Mouse (Mus musculus): ENCODE measurements around the gene Zdhhc4. TPM values are rescaled to one million over a fixed set of nuclear protein-coding genes. Genes with fewer than 3 reads are reported as not detected.

The Zdhhc4 gene
- polyA plus RNA-seq, 1 experiment from 2014 or later, result 71.9 TPM

DNA sequence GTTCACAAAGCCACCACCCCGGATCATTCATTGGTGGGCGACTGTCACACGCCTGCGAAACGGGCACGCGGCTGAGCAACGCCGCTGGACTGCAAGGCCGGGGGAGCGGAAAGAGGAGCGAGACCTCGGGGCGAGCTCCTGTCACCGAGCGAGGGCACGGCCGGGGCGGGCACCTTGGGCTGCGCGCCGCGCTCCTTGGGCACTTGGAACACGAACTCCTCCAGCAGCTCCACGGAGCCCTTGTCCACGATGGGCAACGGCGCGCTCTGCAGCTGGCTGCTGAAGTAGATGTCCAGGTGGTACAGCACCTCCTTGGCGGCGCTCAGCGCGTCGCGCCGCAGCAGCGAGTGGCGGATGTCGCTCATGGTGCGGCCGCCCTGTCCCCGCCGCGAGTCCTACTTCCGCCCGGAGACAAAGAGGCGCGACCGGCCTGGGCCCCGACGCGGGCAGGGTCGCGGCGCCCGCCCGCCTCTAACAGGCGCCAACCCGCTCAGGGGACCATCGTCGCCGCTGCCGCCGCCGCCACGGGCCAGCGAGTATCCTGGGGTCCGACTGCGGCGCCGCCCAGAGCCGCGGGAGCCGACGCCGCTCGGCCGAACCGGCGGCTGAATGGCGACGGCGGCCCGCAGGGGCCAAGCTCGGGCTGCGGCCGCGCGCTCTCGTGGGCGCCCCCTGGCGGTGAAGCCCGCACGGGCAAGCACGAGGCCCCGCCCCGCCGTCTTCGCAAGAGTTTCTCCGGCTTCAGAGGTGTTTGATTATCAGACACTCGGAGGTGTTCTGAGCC lies 14.1 kb downstream of the Zdhhc4 start, which contains the start of gene E130309D02Rik:
Gene E130309D02Rik (minus strand): TSS at position 631 of the 784 bp plus-strand sequence.
- H3K4me2 ChIP-seq (ENCODE audit: low read depth, low read length, severe bottlenecking), result peak within 1 kb of the TSS; percentile 67
- no peaks in the 10 kb centered on the region for H3K9me3 ChIP-seq (ENCODE audit: control insufficient read depth, low read length)
- DNase-seq (ENCODE audit: low spot score), result peak; percentile 96
- peak within 1 kb of the TSS; percentile 85 for H3K4me3 ChIP-seq (ENCODE audit: low read depth, low read length)
- peaks cover 7% of the 10 kb centered on the region; the same call in 1 of the 2 replicates for H3K36me3 ChIP-seq (ENCODE audit: control insufficient read depth, insufficient read depth, low read length)
- H3K27ac ChIP-seq (ENCODE audit: low read depth, low read length), result peak within 1 kb of the TSS; percentile 92
- no peaks in the 10 kb centered on the region for H3K27me3 ChIP-seq (ENCODE audit: control insufficient read depth, insufficient read depth, low read length)
- peak; percentile 86 for ATAC-seq (replicated peaks; ENCODE audit: low FRiP score)
- peaks cover 8% of the 10 kb centered on the region for H3K4me1 ChIP-seq (replicated peaks; ENCODE audit: control insufficient read depth, insufficient read depth, low read length)
- H3K9ac ChIP-seq (ENCODE audit: low read length), result peak within 1 kb of the TSS; percentile 97
- under 1% methylated on average over 91 of the region's 101 CpGs for WGBS

DNA sequence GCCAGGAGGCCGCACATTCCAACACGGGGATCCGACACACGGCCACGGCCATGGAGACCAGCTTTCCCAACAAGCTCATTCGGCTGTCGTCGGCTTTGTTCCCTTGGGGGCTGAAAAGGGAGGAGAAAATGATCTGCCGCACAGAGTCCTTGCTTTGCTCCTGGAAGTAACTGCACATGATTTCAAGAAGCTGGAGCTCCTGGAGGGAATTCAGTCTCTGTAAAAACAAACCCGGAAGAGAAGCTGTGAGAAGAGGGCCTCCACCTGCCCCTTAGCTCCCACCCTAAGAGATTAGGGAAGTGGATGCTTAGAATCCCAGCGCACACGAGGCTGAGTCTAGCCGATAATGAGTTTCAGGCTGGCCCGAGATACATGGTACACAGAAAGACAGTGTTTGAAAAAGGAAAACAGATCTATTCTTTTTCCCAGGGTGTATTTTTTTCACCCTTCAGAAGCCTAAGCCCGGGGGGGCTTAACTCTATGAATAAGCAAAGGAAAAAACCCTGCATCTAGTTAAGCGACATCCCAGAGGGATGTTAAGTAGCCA lies 14.8 kb downstream of the Zdhhc4 start:
- H3K36me3 ChIP-seq (ENCODE audit: control insufficient read depth, insufficient read depth, low read length), result peaks cover 7% of the 10 kb centered on the region; the same call in 1 of the 2 replicates
- no peaks in the 10 kb centered on the region for H3K9me3 ChIP-seq (ENCODE audit: control insufficient read depth, low read length)
- H3K4me1 ChIP-seq (replicated peaks; ENCODE audit: control insufficient read depth, insufficient read depth, low read length), result peaks cover 8% of the 10 kb centered on the region
- 3% methylated on average over 16 of the region's 16 CpGs for WGBS
- no peaks in the 10 kb centered on the region for H3K27me3 ChIP-seq (ENCODE audit: control insufficient read depth, insufficient read depth, low read length)
- peak; percentile 57 for DNase-seq (ENCODE audit: low spot score)
- H3K4me3 ChIP-seq (ENCODE audit: low read depth, low read length), result peak overlapping the region; percentile 85
- H3K27ac ChIP-seq (ENCODE audit: low read depth, low read length), result peak overlapping the region; percentile 92
- H3K4me2 ChIP-seq (ENCODE audit: low read depth, low read length, severe bottlenecking), result peak overlapping the region; percentile 67
- peak overlapping the region; percentile 97 for H3K9ac ChIP-seq (ENCODE audit: low read length)
- ATAC-seq (replicated peaks; ENCODE audit: low FRiP score), result 0 out of 2 replicates have a peak, but pooled peaks have one; percentile 22

DNA sequence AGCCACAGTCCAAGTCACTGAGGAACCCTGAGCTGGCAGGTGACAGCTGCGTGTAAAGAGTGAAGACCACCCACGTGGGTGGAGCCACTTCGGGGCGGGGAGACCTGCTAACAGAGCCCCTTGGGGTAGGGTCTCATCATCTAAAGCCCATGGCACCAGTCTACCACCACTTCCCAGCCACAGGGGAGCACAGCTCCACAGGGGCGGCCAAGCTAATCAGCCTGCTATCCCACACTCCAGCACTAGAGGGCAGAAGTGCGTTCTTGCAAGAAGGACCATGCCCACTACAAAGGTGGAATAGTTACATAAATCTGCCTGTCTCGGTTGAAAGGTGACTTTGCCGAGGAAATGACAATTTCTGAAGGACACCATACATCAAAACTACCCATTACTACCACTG lies 17.2 kb downstream of the Zdhhc4 start:
- ATAC-seq (replicated peaks; ENCODE audit: low FRiP score), result no peak

DNA sequence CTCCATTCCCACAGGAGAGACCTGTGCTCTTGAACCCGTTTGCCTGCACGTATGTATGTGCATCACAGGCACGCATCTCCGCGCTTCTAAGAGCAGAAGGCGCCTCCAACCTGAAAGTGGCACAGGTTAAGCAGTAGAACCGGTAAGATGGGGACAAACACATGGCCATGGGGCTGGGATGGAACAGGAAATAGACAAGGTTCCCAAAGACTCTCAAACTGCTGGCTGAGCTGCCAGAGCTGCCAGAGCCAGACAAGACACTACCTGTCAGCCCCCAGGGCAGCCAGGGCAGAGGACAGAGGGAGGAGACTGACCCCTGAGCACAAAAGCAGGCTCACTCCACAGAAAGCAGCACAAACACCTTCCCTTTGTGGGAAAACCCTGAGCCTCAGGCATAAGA lies 19.1 kb downstream of the Zdhhc4 start:
- Histone ChIP-seq H3K4me2 (ENCODE audit: low read depth, low read length, severe bottlenecking) (no peak overlapping the region), H3K4me3 (ENCODE audit: low read depth, low read length) (no peak overlapping the region), H3K27me3 (ENCODE audit: control insufficient read depth, insufficient read depth, low read length) (no peaks in the 10 kb centered on the region), H3K4me1 (replicated peaks; ENCODE audit: control insufficient read depth, insufficient read depth, low read length) (peaks cover 5% of the 10 kb centered on the region), H3K36me3 (ENCODE audit: control insufficient read depth, insufficient read depth, low read length) (peaks cover 20% of the 10 kb centered on the region), H3K9ac (ENCODE audit: low read length) (no peak overlapping the region), H3K9me3 (ENCODE audit: control insufficient read depth, low read length) (no peaks in the 10 kb centered on the region), H3K27ac (ENCODE audit: low read depth, low read length) (no peak overlapping the region)
- ATAC-seq (replicated peaks; ENCODE audit: low FRiP score) (no peak), DNase-seq (ENCODE audit: low spot score) (no peak)
- 95% methylated on average over 7 of the region's 7 CpGs for WGBS

More for the DNA sequence above, 17.2 kb downstream of the Zdhhc4 start:
- H3K9me3 ChIP-seq (ENCODE audit: control insufficient read depth, low read length), result no peaks in the 10 kb centered on the region
- H3K27me3 ChIP-seq (ENCODE audit: control insufficient read depth, insufficient read depth, low read length), result no peaks in the 10 kb centered on the region
- peak; percentile 90 for DNase-seq (ENCODE audit: low spot score)
- no peak overlapping the region for H3K4me2 ChIP-seq (ENCODE audit: low read depth, low read length, severe bottlenecking)
- peaks cover 8% of the 10 kb centered on the region for H3K4me1 ChIP-seq (replicated peaks; ENCODE audit: control insufficient read depth, insufficient read depth, low read length)
- no peak overlapping the region for H3K27ac ChIP-seq (ENCODE audit: low read depth, low read length)
- peaks cover 7% of the 10 kb centered on the region for H3K36me3 ChIP-seq (ENCODE audit: control insufficient read depth, insufficient read depth, low read length)
- 68% methylated on average over 8 of the region's 8 CpGs for WGBS
- H3K4me3 ChIP-seq (ENCODE audit: low read depth, low read length), result no peak overlapping the region
- no peak overlapping the region for H3K9ac ChIP-seq (ENCODE audit: low read length)

DNA sequence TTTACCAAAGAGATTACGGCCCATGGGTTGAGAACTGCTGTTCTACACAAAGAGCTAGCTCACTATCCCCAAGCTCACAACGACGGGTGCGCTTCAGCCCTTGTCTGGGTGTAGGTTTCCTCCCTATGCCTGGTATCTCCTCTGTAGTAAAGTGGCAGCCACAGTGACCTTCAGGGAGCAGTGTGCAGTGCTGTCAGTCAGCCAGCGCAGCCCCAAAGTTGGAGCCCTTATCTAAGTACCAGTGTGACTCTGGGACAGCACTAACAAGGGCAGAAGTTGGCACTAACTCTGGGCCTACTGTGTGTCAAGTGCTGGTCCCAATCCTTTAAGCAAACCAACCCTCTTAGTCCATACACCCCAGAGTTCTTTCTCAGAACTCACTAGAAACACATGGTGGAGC lies 20.2 kb downstream of the Zdhhc4 start:
- peaks cover 24% of the 10 kb centered on the region for H3K36me3 ChIP-seq (ENCODE audit: control insufficient read depth, insufficient read depth, low read length)
- H3K9ac ChIP-seq (ENCODE audit: low read length), result no peak overlapping the region

DNA sequence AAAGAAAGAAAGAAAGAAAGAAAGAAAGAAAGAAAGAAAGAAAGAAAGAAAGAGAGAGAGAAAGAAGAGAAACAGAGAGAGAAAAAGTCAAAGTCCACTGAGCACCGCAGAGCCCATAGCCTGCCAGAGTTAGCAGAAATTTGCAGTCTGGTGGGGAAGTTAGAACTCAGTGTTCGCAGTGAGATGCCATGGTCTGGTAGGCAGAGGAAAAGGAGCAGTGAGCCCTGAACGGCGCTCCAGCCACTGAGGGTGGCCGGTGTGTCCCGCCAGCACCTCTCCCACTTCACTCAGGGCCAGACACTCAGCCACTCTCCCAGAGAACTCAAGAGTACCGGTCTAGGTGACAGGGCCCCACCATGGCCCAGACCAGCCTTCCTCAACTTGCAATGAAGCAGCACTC lies 24.8 kb downstream of the Zdhhc4 start:
- no peaks in the 10 kb centered on the region for H3K9me3 ChIP-seq (ENCODE audit: control insufficient read depth, low read length)
- no peak overlapping the region for H3K9ac ChIP-seq (ENCODE audit: low read length)
- H3K36me3 ChIP-seq (ENCODE audit: control insufficient read depth, insufficient read depth, low read length), result peaks cover 26% of the 10 kb centered on the region
- no peak for DNase-seq (ENCODE audit: low spot score)
- H3K4me2 ChIP-seq (ENCODE audit: low read depth, low read length, severe bottlenecking), result no peak overlapping the region
- H3K27me3 ChIP-seq (ENCODE audit: control insufficient read depth, insufficient read depth, low read length), result no peaks in the 10 kb centered on the region
- no peak overlapping the region for H3K27ac ChIP-seq (ENCODE audit: low read depth, low read length)
- no peak overlapping the region for H3K4me3 ChIP-seq (ENCODE audit: low read depth, low read length)
- WGBS, result 97% methylated on average over 7 of the region's 7 CpGs
- no peaks in the 10 kb centered on the region for H3K4me1 ChIP-seq (replicated peaks; ENCODE audit: control insufficient read depth, insufficient read depth, low read length)
- no peak for ATAC-seq (replicated peaks; ENCODE audit: low FRiP score)

More for the DNA sequence above, 20.2 kb downstream of the Zdhhc4 start:
- Histone ChIP-seq H3K4me3 (ENCODE audit: low read depth, low read length) (no peak overlapping the region), H3K27me3 (ENCODE audit: control insufficient read depth, insufficient read depth, low read length) (no peaks in the 10 kb centered on the region), H3K4me2 (ENCODE audit: low read depth, low read length, severe bottlenecking) (no peak overlapping the region), H3K27ac (ENCODE audit: low read depth, low read length) (no peak overlapping the region), H3K4me1 (replicated peaks; ENCODE audit: control insufficient read depth, insufficient read depth, low read length) (peaks cover 4% of the 10 kb centered on the region), H3K9me3 (ENCODE audit: control insufficient read depth, low read length) (no peaks in the 10 kb centered on the region)
- no peak for ATAC-seq (replicated peaks; ENCODE audit: low FRiP score)
- WGBS, result 95% methylated on average over 5 of the region's 5 CpGs
- no peak for DNase-seq (ENCODE audit: low spot score)

DNA sequence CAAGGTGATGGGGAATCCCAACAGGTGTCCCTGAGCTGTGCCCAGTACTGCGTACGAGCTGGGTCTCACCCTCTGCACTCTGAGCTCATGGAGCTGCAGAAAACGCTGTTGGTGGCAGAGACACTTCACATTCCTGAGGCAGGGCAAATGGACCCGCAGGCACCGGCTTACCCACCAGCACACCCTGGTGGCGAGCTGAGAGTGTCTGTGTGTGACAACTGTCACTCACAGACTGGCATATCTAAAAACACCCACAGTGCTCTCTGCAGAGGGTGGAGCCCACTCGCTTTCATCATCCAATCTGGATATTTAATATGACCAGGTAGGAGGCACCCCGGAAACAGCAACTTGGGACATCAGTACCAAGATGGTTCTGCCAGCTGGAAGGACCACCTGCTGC lies 27.8 kb downstream of the Zdhhc4 start:
- H3K27ac ChIP-seq (ENCODE audit: low read depth, low read length), result no peak overlapping the region
- H3K4me3 ChIP-seq (ENCODE audit: low read depth, low read length), result no peak overlapping the region
- H3K4me2 ChIP-seq (ENCODE audit: low read depth, low read length, severe bottlenecking), result no peak overlapping the region
- 83% methylated on average over 8 of the region's 8 CpGs for WGBS
- DNase-seq (ENCODE audit: low spot score) (no peak), ATAC-seq (replicated peaks; ENCODE audit: low FRiP score) (no peak)
- H3K9ac ChIP-seq (ENCODE audit: low read length), result no peak overlapping the region
- peaks cover 28% of the 10 kb centered on the region for H3K36me3 ChIP-seq (ENCODE audit: control insufficient read depth, insufficient read depth, low read length)
- H3K9me3 ChIP-seq (ENCODE audit: control insufficient read depth, low read length), result no peaks in the 10 kb centered on the region
- H3K27me3 ChIP-seq (ENCODE audit: control insufficient read depth, insufficient read depth, low read length), result no peaks in the 10 kb centered on the region
- H3K4me1 ChIP-seq (replicated peaks; ENCODE audit: control insufficient read depth, insufficient read depth, low read length), result no peaks in the 10 kb centered on the region

DNA sequence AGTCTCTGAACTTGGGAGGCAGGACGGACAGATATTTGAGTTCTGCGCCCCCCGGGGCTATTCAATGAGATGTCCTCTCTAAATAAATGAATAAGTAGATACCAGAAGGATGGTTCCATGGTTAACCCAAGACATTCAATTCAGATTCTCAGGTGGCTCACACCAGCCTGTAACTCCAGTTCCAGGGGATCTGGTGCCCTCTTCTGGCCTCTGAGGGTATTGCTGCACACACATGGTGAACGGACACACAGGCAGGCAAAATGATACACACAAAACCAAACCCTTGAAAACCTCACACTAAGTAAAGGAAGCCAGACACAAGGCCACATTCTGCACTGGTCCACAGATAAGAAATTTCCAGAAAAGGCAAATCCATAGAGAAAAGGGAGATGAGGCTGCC lies 29.4 kb downstream of the Zdhhc4 start:
- no peaks in the 10 kb centered on the region; the same call in 1 of the 2 replicates for H3K27me3 ChIP-seq (ENCODE audit: control insufficient read depth, insufficient read depth, low read length)
- H3K9me3 ChIP-seq (ENCODE audit: control insufficient read depth, low read length), result peaks cover 3% of the 10 kb centered on the region; the same call in 1 of the 2 replicates
- DNase-seq (ENCODE audit: low spot score) (peak; percentile 80), ATAC-seq (replicated peaks; ENCODE audit: low FRiP score) (no peak)
- no peak overlapping the region for H3K27ac ChIP-seq (ENCODE audit: low read depth, low read length)
- no peak overlapping the region for H3K9ac ChIP-seq (ENCODE audit: low read length)
- WGBS, result 92% methylated on average over 4 of the region's 4 CpGs
- no peak overlapping the region for H3K4me3 ChIP-seq (ENCODE audit: low read depth, low read length)
- peaks cover 13% of the 10 kb centered on the region for H3K36me3 ChIP-seq (ENCODE audit: control insufficient read depth, insufficient read depth, low read length)
- no peak overlapping the region for H3K4me2 ChIP-seq (ENCODE audit: low read depth, low read length, severe bottlenecking)
- H3K4me1 ChIP-seq (replicated peaks; ENCODE audit: control insufficient read depth, insufficient read depth, low read length), result no peaks in the 10 kb centered on the region
